Mouse (Mus musculus) limb, embryonic 12.5 days (tissue): ENCODE measurements around the gene Sema5a. TPM values are rescaled to one million over a fixed set of nuclear protein-coding genes. Genes with fewer than 3 reads are reported as not detected.
A peak's percentile ranks its signal among the peaks of the same experiment; 100 is the strongest.

Source experiments
- ATAC-seq: fragments of 200-750 bp; cut with Nextera tagmentation; 2 replicates; pipeline ENCODE4 v1.8.0; 2017; ENCODE audit warnings: low read depth, moderate TSS enrichment; ENCODE audit not compliant: insufficient number of reproducible peaks, insufficient read depth, low FRiP score, low TSS enrichment
- H3K27ac ChIP-seq: fragments of 300-500 bp; sonication (generic); 2 replicates; pipeline ENCODE4 v1.5.1; 2016; ENCODE audit warnings: mild to moderate bottlenecking, moderate library complexity
- H3K27me3 ChIP-seq: fragments of 300-500 bp; sonication (generic); 2 replicates; pipeline ENCODE4 v1.6.1; 2016; ENCODE audit warnings: mild to moderate bottlenecking, moderate library complexity
- H3K36me3 ChIP-seq: fragments of 300-500 bp; sonication (generic); 2 replicates; pipeline ENCODE4 v1.6.1; 2016; ENCODE audit warnings: mild to moderate bottlenecking, moderate library complexity
- H3K4me1 ChIP-seq: fragments of 300-500 bp; sonication (generic); replicated peaks from 2 replicates; pipeline ENCODE4 v1.6.1; 2016
- H3K4me2 ChIP-seq: fragments of 300-500 bp; sonication (generic); 2 replicates; pipeline ENCODE4 v1.6.1; 2016; ENCODE audit warnings: mild to moderate bottlenecking, moderate library complexity
- H3K4me3 ChIP-seq: fragments of 300-500 bp; sonication (generic); replicated peaks from 2 replicates; pipeline ENCODE4 v1.5.1; 2016; ENCODE audit warnings: mild to moderate bottlenecking
- H3K9ac ChIP-seq: fragments of 300-500 bp; sonication (generic); replicated peaks from 2 replicates; pipeline ENCODE4 v1.6.1; 2016; ENCODE audit warnings: mild to moderate bottlenecking, moderate library complexity
- H3K9me3 ChIP-seq: fragments of 300-500 bp; sonication (generic); 2 replicates; pipeline ENCODE4 v1.6.1; 2016; ENCODE audit warnings: mild to moderate bottlenecking, moderate library complexity
- WGBS: fragments of 180-500 bp; shearing (Covaris S2); methylation state at CpG from one replicate; pipeline ENCODE4 v1.1.7; 2016; 5-methylcytosine and 5-hydroxymethylcytosine counted together
- polyA plus RNA-seq: library from polyadenylated mRNA; unstranded; fragments of >200 nt; fragmentation: Nextera tagmentation; extraction: Ambion mirVana; gene quantifications from 2 replicates; pipeline ENCODE4 v1.2.1, GENCODE M21; 2016

Sema5a gene
- polyA plus RNA-seq, 1 experiment from 2014 or later, result 21.6 TPM

DNA sequence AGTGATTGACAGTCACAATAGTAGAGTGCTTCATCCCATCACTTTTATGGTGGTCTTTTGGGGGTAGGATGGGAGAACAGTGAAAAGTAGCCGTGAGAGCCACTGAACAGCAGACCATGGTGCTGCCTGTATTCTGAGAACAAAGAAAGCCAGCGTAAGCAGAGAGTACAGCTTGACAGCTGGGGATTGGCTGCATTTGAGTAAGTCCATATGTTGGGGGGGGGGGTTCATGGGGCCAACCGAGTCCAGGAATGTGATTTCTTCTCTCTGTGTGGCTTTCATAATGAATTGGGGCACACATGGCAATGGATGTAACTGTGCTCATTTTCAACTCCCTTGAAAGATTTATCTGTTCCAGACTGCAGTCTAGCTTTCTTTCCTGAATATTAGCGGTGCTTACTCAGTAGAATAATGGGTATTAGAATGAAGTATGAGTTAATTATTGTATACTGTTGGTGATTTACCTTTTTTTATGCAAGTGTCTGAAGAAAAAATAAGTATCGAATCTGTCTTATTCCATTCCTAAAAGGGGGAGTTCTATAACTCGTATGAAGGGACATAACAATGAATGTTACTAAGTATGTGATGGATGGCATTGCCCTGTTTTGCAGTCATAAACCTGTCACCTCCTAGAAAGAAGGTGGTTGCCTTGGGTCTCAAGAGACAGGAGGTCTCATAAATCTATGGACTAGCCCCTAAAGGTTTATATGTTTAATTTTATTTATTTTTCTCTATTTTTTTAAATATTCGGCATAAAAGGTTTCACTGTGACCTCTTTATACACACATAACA, 203.1 kb downstream of the Sema5a start:
- H3K27me3 ChIP-seq, result no peaks in the 10 kb centered on the region
- peaks cover 11% of the 10 kb centered on the region for H3K4me1 ChIP-seq
- peak; percentile 71; the same call in 1 of the 2 replicates for ATAC-seq
- H3K36me3 ChIP-seq, result no peaks in the 10 kb centered on the region
- H3K4me2 ChIP-seq, result no peak overlapping the region; the same call in 1 of the 2 replicates
- no peak overlapping the region for H3K9ac ChIP-seq
- H3K27ac ChIP-seq, result peak overlapping the region; percentile 72
- 21% methylated on average over 7 of the region's 7 CpGs for WGBS
- no peaks in the 10 kb centered on the region for H3K9me3 ChIP-seq
- no peak overlapping the region for H3K4me3 ChIP-seq

DNA sequence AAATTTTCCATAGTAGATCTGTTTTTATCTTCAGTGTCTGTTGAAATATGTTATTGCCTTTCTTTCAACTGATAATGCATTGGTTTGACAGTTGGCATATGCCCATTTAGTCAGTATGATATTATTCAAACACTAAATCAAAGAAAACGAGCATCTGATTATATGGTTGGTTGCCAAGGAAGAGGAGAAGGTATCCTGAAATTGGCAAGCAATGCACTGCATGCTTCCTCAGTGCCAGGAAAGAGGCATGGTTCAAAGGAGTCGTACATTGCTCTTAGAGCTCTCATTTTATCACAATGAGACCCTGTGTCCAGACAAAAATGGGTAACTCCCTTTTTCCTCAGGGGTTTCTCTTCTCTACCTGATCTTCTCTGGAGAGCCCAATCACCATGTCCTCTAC, 214.4 kb downstream of the Sema5a start:
- no peak for ATAC-seq
- Histone ChIP-seq H3K4me3 (no peak overlapping the region), H3K27me3 (no peaks in the 10 kb centered on the region), H3K9ac (no peak overlapping the region), H3K36me3 (no peaks in the 10 kb centered on the region), H3K9me3 (no peaks in the 10 kb centered on the region), H3K4me1 (peaks cover 15% of the 10 kb centered on the region), H3K4me2 (no peak overlapping the region), H3K27ac (no peak overlapping the region)
- WGBS, result 69% methylated on average over 2 of the region's 2 CpGs

DNA sequence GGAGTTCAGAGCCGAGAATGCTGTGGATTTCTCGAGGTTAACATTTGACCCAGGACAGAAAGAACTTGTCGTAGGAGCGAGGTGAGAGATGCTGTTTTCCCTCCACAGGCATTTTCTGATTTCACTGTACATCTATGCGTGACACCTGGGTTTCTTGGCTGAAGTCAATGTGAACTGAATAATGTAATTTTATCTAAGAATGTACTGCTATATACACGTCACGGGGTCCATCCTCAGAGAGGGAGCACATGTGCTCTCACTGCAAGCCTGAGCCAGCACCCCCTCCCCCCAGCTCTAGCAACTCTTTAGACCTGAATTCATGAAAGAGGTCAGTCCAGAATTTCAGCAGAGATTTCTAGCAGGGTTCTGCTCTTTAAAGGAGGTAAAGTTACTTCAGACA, 215.6 kb downstream of the Sema5a start:
- Histone ChIP-seq H3K9ac (no peak overlapping the region), H3K36me3 (no peaks in the 10 kb centered on the region), H3K4me3 (no peak overlapping the region), H3K4me2 (no peak overlapping the region), H3K27me3 (no peaks in the 10 kb centered on the region), H3K9me3 (no peaks in the 10 kb centered on the region), H3K4me1 (peaks cover 15% of the 10 kb centered on the region), H3K27ac (no peak overlapping the region)
- 44% methylated on average over 7 of the region's 7 CpGs for WGBS
- ATAC-seq, result no peak

DNA sequence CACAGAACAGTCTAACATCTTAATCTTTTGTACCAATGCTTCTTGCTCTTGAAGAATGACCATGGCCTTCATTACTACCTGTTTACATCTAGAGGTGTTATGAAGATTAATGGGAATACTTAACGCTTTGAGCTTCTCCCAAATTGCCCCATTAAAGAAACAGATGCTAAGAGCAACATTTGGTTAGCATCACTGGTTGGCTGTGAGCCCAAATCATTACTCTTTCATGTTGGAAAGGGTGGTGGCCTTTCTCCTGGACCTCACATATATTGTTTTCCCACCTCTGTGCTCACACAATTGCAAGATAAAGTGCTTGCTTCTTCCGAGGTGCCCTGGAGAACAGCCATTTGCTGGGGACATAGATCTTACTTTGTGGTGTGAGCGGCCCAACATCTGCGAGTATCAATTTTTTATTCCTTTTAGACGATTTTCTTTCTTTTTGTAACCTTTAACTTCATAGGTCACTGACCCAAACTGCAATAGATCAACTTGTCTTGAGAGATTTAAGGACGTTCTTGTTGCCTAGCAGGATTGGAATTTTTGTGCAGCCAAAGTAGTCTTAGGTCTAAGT, 227.0 kb downstream of the Sema5a start:
- WGBS, result 18% methylated on average over 6 of the region's 6 CpGs
- ATAC-seq, result no peak

DNA sequence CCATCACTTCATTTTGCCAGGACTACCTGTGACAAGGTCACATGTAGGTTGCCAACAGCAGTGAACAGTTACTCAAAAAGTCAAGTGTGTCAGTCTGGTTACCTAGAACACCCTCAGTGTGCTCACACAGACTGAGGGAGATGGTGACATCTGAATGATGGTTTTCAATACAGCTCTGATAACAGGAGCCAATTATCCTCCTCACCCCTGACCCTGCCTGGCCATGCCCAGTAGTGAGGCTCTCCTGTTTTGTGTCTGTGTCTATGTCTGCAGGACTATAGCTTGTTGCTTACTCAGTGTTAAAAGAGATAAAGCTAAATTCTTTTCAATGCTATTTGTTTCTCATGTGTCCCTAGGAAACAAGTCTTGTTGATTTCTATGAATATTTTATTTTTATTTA, 236.1 kb downstream of the Sema5a start:
- no peaks in the 10 kb centered on the region for H3K36me3 ChIP-seq
- ATAC-seq, result no peak
- no peaks in the 10 kb centered on the region for H3K9me3 ChIP-seq
- no peak overlapping the region for H3K4me2 ChIP-seq
- H3K27me3 ChIP-seq, result no peaks in the 10 kb centered on the region
- no peaks in the 10 kb centered on the region for H3K4me1 ChIP-seq
- no peak overlapping the region for H3K4me3 ChIP-seq
- no peak overlapping the region for H3K9ac ChIP-seq
- H3K27ac ChIP-seq, result no peak overlapping the region

More for the DNA sequence above, 227.0 kb downstream of the Sema5a start:
- Histone ChIP-seq H3K4me3 (no peak overlapping the region), H3K36me3 (no peaks in the 10 kb centered on the region), H3K27me3 (no peaks in the 10 kb centered on the region), H3K9ac (no peak overlapping the region), H3K27ac (no peak overlapping the region), H3K4me2 (no peak overlapping the region), H3K4me1 (no peaks in the 10 kb centered on the region; the same call in 1 of the 2 replicates), H3K9me3 (no peaks in the 10 kb centered on the region)

DNA sequence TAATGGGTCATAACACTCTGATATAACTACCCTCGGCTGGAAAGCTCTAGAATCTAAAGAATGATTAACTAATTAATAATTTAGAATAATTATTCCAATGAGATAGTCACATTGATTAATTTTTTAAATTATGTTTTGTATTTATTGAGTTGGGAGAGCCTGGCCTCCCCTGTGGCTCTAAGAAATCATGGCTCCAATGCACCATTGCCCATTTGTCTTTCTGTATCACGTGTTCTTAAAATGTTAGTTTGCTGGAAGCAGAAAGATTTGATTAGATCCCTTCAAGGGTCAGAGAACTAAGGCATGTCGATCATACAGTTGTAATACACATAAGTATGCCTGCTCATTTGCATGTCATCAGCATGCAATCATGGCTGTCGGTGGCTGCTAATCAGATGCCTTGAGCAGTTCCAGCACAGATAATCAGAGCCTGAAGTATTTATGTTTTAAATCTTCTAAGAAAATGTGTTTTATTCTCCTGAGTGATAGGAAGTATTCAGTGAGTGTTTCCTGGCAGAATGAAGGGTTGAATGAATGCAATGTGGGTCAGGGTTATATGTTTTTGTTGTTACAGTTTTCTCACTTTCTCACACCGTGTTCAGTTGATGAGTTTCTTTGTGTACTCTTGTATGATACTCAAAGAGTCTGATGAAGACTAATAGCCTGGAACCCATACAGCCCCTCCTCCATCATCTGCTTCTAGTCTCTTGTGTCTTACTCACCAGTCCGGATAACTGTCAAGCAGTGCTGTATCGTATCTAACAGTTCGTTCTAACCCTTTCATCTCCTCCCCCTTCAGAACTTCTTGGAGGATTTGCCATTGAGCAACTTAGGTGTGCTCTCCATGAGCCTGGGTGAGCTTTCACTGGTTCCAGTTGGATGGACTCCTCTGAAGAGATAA, 240.7 kb downstream of the Sema5a start:
- Histone ChIP-seq H3K9ac (no peak overlapping the region), H3K4me3 (no peak overlapping the region), H3K4me2 (no peak overlapping the region), H3K9me3 (no peaks in the 10 kb centered on the region), H3K27ac (no peak overlapping the region), H3K27me3 (no peaks in the 10 kb centered on the region), H3K4me1 (no peaks in the 10 kb centered on the region), H3K36me3 (no peaks in the 10 kb centered on the region)
- ATAC-seq, result no peak
- 87% methylated on average over 8 of the region's 8 CpGs for WGBS

DNA sequence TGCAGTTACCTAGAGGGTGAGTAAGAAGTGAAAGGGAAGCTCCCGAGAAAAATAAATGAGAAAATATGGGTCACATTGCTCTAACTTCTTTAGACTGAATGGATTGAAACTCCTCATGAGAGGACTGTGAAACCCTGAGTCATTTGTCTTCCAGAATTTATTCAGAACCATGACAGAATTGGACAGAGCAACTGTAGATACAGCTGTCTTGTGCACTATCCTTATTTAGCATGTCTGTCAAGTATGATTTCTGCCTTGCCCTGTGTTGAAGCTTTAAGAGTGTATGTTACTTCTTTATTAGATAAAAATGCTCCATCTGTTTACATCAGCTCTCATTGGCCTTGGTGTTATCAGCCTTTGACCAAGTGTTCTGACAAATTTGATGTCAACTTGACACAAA, 243.4 kb downstream of the Sema5a start:
- no peak overlapping the region for H3K4me3 ChIP-seq
- 76% methylated on average over 1 of the region's 1 CpGs for WGBS
- H3K4me2 ChIP-seq, result no peak overlapping the region
- no peaks in the 10 kb centered on the region for H3K36me3 ChIP-seq
- no peak overlapping the region for H3K9ac ChIP-seq
- no peak for ATAC-seq
- no peaks in the 10 kb centered on the region for H3K4me1 ChIP-seq
- H3K9me3 ChIP-seq, result no peaks in the 10 kb centered on the region
- H3K27me3 ChIP-seq, result no peaks in the 10 kb centered on the region
- no peak overlapping the region for H3K27ac ChIP-seq

DNA sequence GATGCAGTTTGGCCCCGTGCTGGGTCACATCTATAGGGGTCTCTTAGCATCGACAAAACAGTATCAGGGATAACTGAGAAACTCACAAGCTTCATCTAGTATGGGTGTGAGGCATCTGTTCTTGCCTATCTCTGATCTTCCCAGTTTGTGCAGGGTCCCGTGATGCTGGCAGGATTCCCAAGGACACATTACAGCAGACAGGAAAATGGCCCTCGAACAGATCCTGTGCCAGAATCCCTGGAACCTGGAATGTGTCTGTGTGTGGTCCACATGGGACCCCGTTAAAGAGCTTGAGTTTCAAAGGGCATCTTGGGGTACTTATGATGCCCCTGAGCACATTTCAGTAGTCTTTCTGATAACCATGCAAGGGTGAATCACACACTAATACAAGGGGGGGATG, 249.6 kb downstream of the Sema5a start:
- no peak overlapping the region for H3K27ac ChIP-seq
- peaks cover 10% of the 10 kb centered on the region for H3K4me1 ChIP-seq
- 70% methylated on average over 5 of the region's 5 CpGs for WGBS

DNA sequence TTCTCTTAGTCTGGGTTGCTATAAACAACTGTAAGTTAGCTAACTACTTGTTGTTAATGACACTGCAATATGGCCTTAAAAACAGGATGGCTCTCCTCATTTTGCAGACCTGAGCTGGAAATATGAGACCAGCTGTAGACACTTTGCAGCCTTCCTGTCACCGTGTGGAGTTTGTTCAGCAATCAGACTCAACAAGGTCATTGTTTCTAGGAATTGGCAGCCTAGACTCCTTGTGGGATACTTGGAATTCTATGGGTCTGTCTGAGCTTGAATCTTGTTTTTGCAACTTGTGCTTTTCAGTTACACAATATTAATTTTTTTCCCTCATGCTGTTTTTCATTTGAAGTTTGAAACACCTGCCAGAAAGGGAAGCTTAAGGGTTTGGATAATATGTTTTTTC, 250.3 kb downstream of the Sema5a start:
- H3K9me3 ChIP-seq, result no peaks in the 10 kb centered on the region
- WGBS, result 13% methylated on average over 1 of the region's 1 CpGs
- H3K4me2 ChIP-seq, result no peak overlapping the region
- H3K27me3 ChIP-seq, result no peaks in the 10 kb centered on the region
- H3K4me3 ChIP-seq, result no peak overlapping the region
- no peaks in the 10 kb centered on the region for H3K36me3 ChIP-seq
- no peak overlapping the region for H3K9ac ChIP-seq
- no peak overlapping the region for H3K27ac ChIP-seq
- H3K4me1 ChIP-seq, result peaks cover 10% of the 10 kb centered on the region
- ATAC-seq, result no peak

More for the DNA sequence above, 249.6 kb downstream of the Sema5a start:
- Histone ChIP-seq H3K4me2 (no peak overlapping the region), H3K9ac (no peak overlapping the region), H3K9me3 (no peaks in the 10 kb centered on the region), H3K36me3 (no peaks in the 10 kb centered on the region), H3K4me3 (no peak overlapping the region), H3K27me3 (no peaks in the 10 kb centered on the region)
- ATAC-seq, result no peak

DNA sequence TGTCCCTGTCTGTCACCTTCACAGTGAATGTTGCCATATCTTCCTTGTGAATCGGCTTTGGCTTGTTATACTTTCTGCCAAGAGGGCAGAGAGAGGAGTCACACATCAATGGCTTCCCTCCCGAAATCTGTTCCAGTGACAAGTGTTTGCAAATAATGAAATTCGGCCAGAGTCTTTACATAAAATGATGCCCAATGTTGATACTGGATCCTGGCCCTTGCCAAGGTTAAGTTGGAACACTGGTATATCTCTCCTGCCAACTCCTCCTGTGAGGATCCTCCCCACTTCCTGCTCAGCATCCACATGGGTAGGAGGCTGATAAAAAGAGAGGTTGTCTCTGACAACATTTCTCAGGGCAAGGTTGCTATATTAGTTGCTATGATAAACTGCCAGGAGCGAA, 252.3 kb downstream of the Sema5a start:
- H3K9me3 ChIP-seq, result no peaks in the 10 kb centered on the region

DNA sequence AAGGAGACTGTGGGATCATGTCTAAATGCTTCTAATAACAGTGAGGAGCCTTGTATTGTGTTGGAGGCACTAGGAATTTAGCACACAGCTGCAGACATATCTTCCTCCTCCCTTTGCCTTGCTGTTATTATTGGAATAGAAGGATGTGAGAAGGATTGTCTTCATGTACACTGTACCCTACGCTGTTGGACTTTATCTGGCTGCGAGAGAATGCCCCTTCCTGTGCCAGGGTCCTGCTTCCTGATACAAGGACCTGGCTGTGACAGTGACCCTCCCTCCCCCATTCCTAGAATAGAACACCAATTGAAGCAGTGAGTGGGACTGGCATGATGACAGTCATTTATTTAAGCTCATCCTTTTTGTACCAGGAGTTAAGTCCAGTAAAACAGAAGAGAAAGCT, 261.3 kb downstream of the Sema5a start:
- H3K4me3 ChIP-seq, result no peak overlapping the region
- no peaks in the 10 kb centered on the region for H3K36me3 ChIP-seq
- H3K27ac ChIP-seq, result no peak overlapping the region
- no peak overlapping the region for H3K9ac ChIP-seq
- H3K9me3 ChIP-seq, result no peaks in the 10 kb centered on the region
- H3K4me1 ChIP-seq, result no peaks in the 10 kb centered on the region
- no peak for ATAC-seq
- H3K4me2 ChIP-seq, result no peak overlapping the region
- WGBS, result 89% methylated on average over 2 of the region's 2 CpGs
- no peaks in the 10 kb centered on the region for H3K27me3 ChIP-seq

More for the DNA sequence above, 252.3 kb downstream of the Sema5a start:
- 84% methylated on average over 4 of the region's 4 CpGs for WGBS
- Histone ChIP-seq H3K27me3 (no peaks in the 10 kb centered on the region), H3K4me1 (peaks cover 10% of the 10 kb centered on the region), H3K36me3 (no peaks in the 10 kb centered on the region), H3K27ac (no peak overlapping the region), H3K4me3 (no peak overlapping the region), H3K4me2 (no peak overlapping the region), H3K9ac (no peak overlapping the region)
- ATAC-seq, result no peak
